Mouse (Mus musculus): ENCODE data around the gene Fat1.

DNA sequence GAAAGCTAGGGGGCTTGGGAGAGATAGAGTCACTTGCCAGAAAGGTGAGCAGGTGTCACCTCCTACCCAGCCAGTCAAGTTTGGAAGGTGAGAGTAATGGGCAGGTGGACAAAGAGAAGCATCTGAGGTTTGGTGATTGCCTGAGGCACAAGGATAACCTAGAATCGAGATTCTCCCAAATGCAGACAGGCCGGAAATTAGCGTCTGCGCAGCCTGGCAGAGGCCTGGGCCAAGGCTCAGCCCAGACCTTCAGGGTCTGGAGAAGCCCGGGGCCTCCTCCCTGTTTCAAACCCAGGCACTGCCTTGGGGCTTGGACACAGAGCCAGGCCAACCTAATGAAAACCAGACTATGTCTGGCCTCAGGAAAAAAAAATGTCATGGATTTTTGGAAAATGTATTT lies 85.9 kb downstream of the Fat1 start:
- TF ChIP-seq CTCF (IDR thresholded peaks at IDR 0.05; ENCODE audit: low read depth) (no peak), EP300 (IDR thresholded peaks at IDR 0.05; ENCODE audit: low read depth) (no peak)

All from liver, postnatal 0 days (tissue).